Mouse (Mus musculus) forebrain, embryonic 10.5 days (tissue): ENCODE results near the gene Hist4h4. TPM values are rescaled to one million over a fixed set of nuclear protein-coding genes. Genes with fewer than 3 reads are reported as not detected.

Experiments
- DNase-seq: peaks from one replicate; pipeline ENCODE4 v3.0.0-alpha.2; 2017; ENCODE audit warnings: low spot score; ENCODE audit errors: extremely low spot score
- H3K27ac ChIP-seq: fragments of 300-500 bp; sonication (generic); 2 replicates; pipeline ENCODE4 v1.5.1; 2016; ENCODE audit warnings: mild to moderate bottlenecking
- H3K27me3 ChIP-seq: fragments of 300-500 bp; sonication (generic); 2 replicates; pipeline ENCODE4 v1.6.1; 2016; ENCODE audit warnings: mild to moderate bottlenecking; ENCODE audit not compliant: poor library complexity, severe bottlenecking
- H3K36me3 ChIP-seq: fragments of 300-500 bp; sonication (generic); replicated peaks from 2 replicates; pipeline ENCODE4 v1.6.1; 2016; ENCODE audit warnings: mild to moderate bottlenecking, moderate library complexity
- H3K4me1 ChIP-seq: fragments of 300-500 bp; sonication (generic); 2 replicates; pipeline ENCODE4 v1.6.1; 2016
- H3K4me3 ChIP-seq: fragments of 300-500 bp; sonication (generic); 2 replicates; pipeline ENCODE4 v1.5.1; 2016; ENCODE audit warnings: mild to moderate bottlenecking, moderate library complexity
- H3K9me3 ChIP-seq: fragments of 300-500 bp; sonication (generic); 2 replicates; pipeline ENCODE4 v1.6.1; 2016; ENCODE audit warnings: mild to moderate bottlenecking, moderate library complexity
- WGBS: fragments of 180-500 bp; shearing (Covaris S2); methylation state at CpG from one replicate; pipeline ENCODE4 v1.1.7; 2016; 5-methylcytosine and 5-hydroxymethylcytosine counted together
- polyA plus RNA-seq: library from polyadenylated mRNA; unstranded; fragments of >200 nt; fragmentation: Nextera tagmentation; extraction: Ambion mirVana; gene quantifications from 2 replicates; pipeline ENCODE4 v1.2.1, GENCODE M21; 2016

Gene Hist4h4
- polyA plus RNA-seq, 1 experiment from 2014 or later, result 0.38 TPM

- H3K27ac ChIP-seq, result peak overlapping the region; percentile 98
- no peak for DNase-seq
- H3K4me3 ChIP-seq, result peak overlapping the region; percentile 99
- peaks cover 14% of the 10 kb centered on the region for H3K4me1 ChIP-seq
- no peaks in the 10 kb centered on the region for H3K9me3 ChIP-seq
- H3K27me3 ChIP-seq, result no peaks in the 10 kb centered on the region
- WGBS, result 34% methylated on average over 4 of the region's 4 CpGs
- peaks cover 21% of the 10 kb centered on the region for H3K36me3 ChIP-seq
Observed at GRCm38 (mm10) chr6:136828681-136829080, 24.5 kb upstream of the Hist4h4 start.

GRCm38 (mm10) chr6:136827881-136828561 is 23.8 kb upstream of the Hist4h4 start, which contains the start of gene Wbp11:
Wbp11 (minus strand) TSS chr6:136828233.
- Histone ChIP-seq H3K4me3 (peak within 1 kb of the TSS; percentile 99), H3K27ac (peak within 1 kb of the TSS; percentile 98), H3K9me3 (no peaks in the 10 kb centered on the region), H3K36me3 (peaks cover 25% of the 10 kb centered on the region), H3K4me1 (peaks cover 14% of the 10 kb centered on the region), H3K27me3 (no peaks in the 10 kb centered on the region)
- peak; percentile 95 for DNase-seq
- under 1% methylated on average over 45 of the region's 45 CpGs for WGBS

- H3K27ac ChIP-seq, result peak within 1 kb of the TSS; percentile 98
- no peaks in the 10 kb centered on the region for H3K27me3 ChIP-seq
- H3K9me3 ChIP-seq, result no peaks in the 10 kb centered on the region
- DNase-seq, result no peak
- WGBS, result under 1% methylated on average over 34 of the region's 34 CpGs
- H3K4me1 ChIP-seq, result peaks cover 14% of the 10 kb centered on the region
- H3K36me3 ChIP-seq, result peaks cover 30% of the 10 kb centered on the region
- H3K4me3 ChIP-seq, result peak within 1 kb of the TSS; percentile 99
Observed at GRCm38 (mm10) chr6:136827516-136827880, 23.3 kb upstream of the Hist4h4 start, which contains the start of gene BC049715. BC049715 (plus strand) TSS chr6:136827626.

- H3K27ac ChIP-seq, result peak overlapping the region; percentile 98
- H3K36me3 ChIP-seq, result peaks cover 34% of the 10 kb centered on the region
- whole genome bisulfite sequencing, result 23% methylated on average over 7 of the region's 7 CpGs
- H3K4me1 ChIP-seq, result peaks cover 14% of the 10 kb centered on the region
- H3K4me3 ChIP-seq, result peak overlapping the region; percentile 99
- H3K9me3 ChIP-seq, result no peaks in the 10 kb centered on the region
- H3K27me3 ChIP-seq, result no peaks in the 10 kb centered on the region
- no peak for DNase-seq
Observed at GRCm38 (mm10) chr6:136827116-136827515, 22.9 kb upstream of the Hist4h4 start.

- peaks cover 55% of the 10 kb centered on the region for H3K36me3 ChIP-seq
Observed at GRCm38 (mm10) chr6:136824987-136825386, 20.8 kb upstream of the Hist4h4 start.

GRCm38 (mm10) chr6:136821086-136821485 is 16.9 kb upstream of the Hist4h4 start:
- DNase-seq, result no peak
- WGBS, result 95% methylated on average over 18 of the region's 18 CpGs
- H3K27ac ChIP-seq, result no peak overlapping the region
- no peaks in the 10 kb centered on the region for H3K4me1 ChIP-seq
- no peak overlapping the region for H3K4me3 ChIP-seq
- peaks cover 93% of the 10 kb centered on the region for H3K36me3 ChIP-seq
- H3K9me3 ChIP-seq, result no peaks in the 10 kb centered on the region
- no peaks in the 10 kb centered on the region for H3K27me3 ChIP-seq

More at GRCm38 (mm10) chr6:136824987-136825386, 20.8 kb upstream of the Hist4h4 start:
- no peak overlapping the region for H3K4me3 ChIP-seq
- DNase-seq, result no peak
- no peak overlapping the region for H3K27ac ChIP-seq
- H3K9me3 ChIP-seq, result no peaks in the 10 kb centered on the region
- 95% methylated on average over 8 of the region's 8 CpGs for WGBS
- H3K27me3 ChIP-seq, result no peaks in the 10 kb centered on the region
- peaks cover 14% of the 10 kb centered on the region for H3K4me1 ChIP-seq

- Histone ChIP-seq H3K9me3 (no peaks in the 10 kb centered on the region), H3K4me1 (no peaks in the 10 kb centered on the region), H3K27me3 (no peaks in the 10 kb centered on the region), H3K27ac (no peak overlapping the region), H3K4me3 (no peak overlapping the region), H3K36me3 (peaks cover 95% of the 10 kb centered on the region)
- 97% methylated on average over 21 of the region's 21 CpGs for WGBS
- no peak for DNase-seq
Observed at GRCm38 (mm10) chr6:136820381-136820780, 16.2 kb upstream of the Hist4h4 start.

GRCm38 (mm10) chr6:136817549-136817948 is 13.3 kb upstream of the Hist4h4 start:
- Histone ChIP-seq H3K4me1 (no peaks in the 10 kb centered on the region), H3K27ac (no peak overlapping the region), H3K36me3 (peaks cover 97% of the 10 kb centered on the region), H3K27me3 (no peaks in the 10 kb centered on the region), H3K9me3 (no peaks in the 10 kb centered on the region), H3K4me3 (no peak overlapping the region)
- WGBS, result 95% methylated on average over 3 of the region's 3 CpGs
- no peak for DNase-seq

- peaks cover 97% of the 10 kb centered on the region for H3K36me3 ChIP-seq
Observed at GRCm38 (mm10) chr6:136816826-136817225, 12.6 kb upstream of the Hist4h4 start.

GRCm38 (mm10) chr6:136815381-136815780 is 11.2 kb upstream of the Hist4h4 start:
- no peaks in the 10 kb centered on the region for H3K4me1 ChIP-seq
- H3K9me3 ChIP-seq, result no peaks in the 10 kb centered on the region
- DNase-seq, result no peak
- WGBS, result 97% methylated on average over 7 of the region's 7 CpGs
- H3K4me3 ChIP-seq, result no peak overlapping the region
- H3K27ac ChIP-seq, result no peak overlapping the region
- peaks cover 94% of the 10 kb centered on the region for H3K36me3 ChIP-seq
- no peaks in the 10 kb centered on the region for H3K27me3 ChIP-seq

More at GRCm38 (mm10) chr6:136816826-136817225, 12.6 kb upstream of the Hist4h4 start:
- Histone ChIP-seq H3K4me1 (no peaks in the 10 kb centered on the region), H3K9me3 (no peaks in the 10 kb centered on the region), H3K4me3 (no peak overlapping the region), H3K27ac (no peak overlapping the region), H3K27me3 (no peaks in the 10 kb centered on the region)
- DNase-seq, result no peak
- WGBS, result 94% methylated on average over 21 of the region's 21 CpGs

GRCm38 (mm10) chr6:136813117-136813516 is 8.9 kb upstream of the Hist4h4 start:
- WGBS, result 52% methylated on average over 4 of the region's 4 CpGs
- DNase-seq, result no peak
- no peak overlapping the region for H3K4me3 ChIP-seq
- H3K36me3 ChIP-seq, result peaks cover 81% of the 10 kb centered on the region
- no peaks in the 10 kb centered on the region for H3K27me3 ChIP-seq
- H3K27ac ChIP-seq, result no peak overlapping the region
- no peaks in the 10 kb centered on the region for H3K9me3 ChIP-seq
- H3K4me1 ChIP-seq, result peaks cover 15% of the 10 kb centered on the region

- no peak overlapping the region for H3K27ac ChIP-seq
- WGBS, result 91% methylated on average over 10 of the region's 10 CpGs
- peaks cover 62% of the 10 kb centered on the region for H3K36me3 ChIP-seq
- DNase-seq, result no peak
- no peaks in the 10 kb centered on the region for H3K9me3 ChIP-seq
- H3K27me3 ChIP-seq, result no peaks in the 10 kb centered on the region
- peaks cover 26% of the 10 kb centered on the region for H3K4me1 ChIP-seq
- no peak overlapping the region for H3K4me3 ChIP-seq
Observed at GRCm38 (mm10) chr6:136811196-136811595, 7.0 kb upstream of the Hist4h4 start.

GRCm38 (mm10) chr6:136809673-136810072 is 5.5 kb upstream of the Hist4h4 start:
- Histone ChIP-seq H3K4me1 (peaks cover 30% of the 10 kb centered on the region), H3K9me3 (no peaks in the 10 kb centered on the region), H3K27me3 (no peaks in the 10 kb centered on the region), H3K36me3 (peaks cover 48% of the 10 kb centered on the region), H3K4me3 (peak overlapping the region; percentile 87), H3K27ac (no peak overlapping the region)
- 84% methylated on average over 13 of the region's 13 CpGs for WGBS
- no peak for DNase-seq
